Mouse (Mus musculus): ENCODE results near the gene Trmt10c.
"Not testable (repeated sequence)": the region's sequence is repeated elsewhere in the genome, so short reads cannot be mapped to it uniquely, and the experiment has no call there.

Gene Trmt10c

GRCm38 (mm10) chr16:56037138-56038010, at the start of gene Trmt10c:
TSS of gene Trmt10c (minus strand) at chr16:56037819.
- DNase-seq: peak; percentile 96

GRCm38 (mm10) chr16:56086336-56086735, 48.7 kb upstream of the Trmt10c start:
- no peak for DNase-seq

GRCm38 (mm10) chr16:56081691-56082090, 44.1 kb upstream of the Trmt10c start:
- no peak for DNase-seq

GRCm38 (mm10) chr16:56079419-56079818, 41.8 kb upstream of the Trmt10c start:
- no peak for DNase-seq

GRCm38 (mm10) chr16:56076121-56076869, 38.7 kb upstream of the Trmt10c start:
- peak; percentile 16 for DNase-seq

GRCm38 (mm10) chr16:56075222-56076111, 37.8 kb upstream of the Trmt10c start:
- peak; percentile 90 for DNase-seq

- no peak for DNase-seq
These were observed 36.9 kb upstream of the Trmt10c start for GRCm38 (mm10) chr16:56074565-56074964.

GRCm38 (mm10) chr16:56074122-56074521, 36.5 kb upstream of the Trmt10c start:
- DNase-seq: no peak

- DNase-seq: not testable (repeated sequence)
These were observed 35.5 kb upstream of the Trmt10c start for GRCm38 (mm10) chr16:56073150-56073549.

- DNase-seq: no peak
These were observed 34.9 kb upstream of the Trmt10c start for GRCm38 (mm10) chr16:56072533-56072932.

- DNase-seq: no peak
These were observed 34.0 kb upstream of the Trmt10c start for GRCm38 (mm10) chr16:56071317-56072232.

GRCm38 (mm10) chr16:56068523-56069070, 31.0 kb upstream of the Trmt10c start:
- no peak for DNase-seq

- DNase-seq: no peak
These were observed 28.5 kb upstream of the Trmt10c start for GRCm38 (mm10) chr16:56066113-56066512.

- DNase-seq: peak; percentile 75
These were observed 26.8 kb upstream of the Trmt10c start for GRCm38 (mm10) chr16:56064334-56064990.

GRCm38 (mm10) chr16:56062981-56063380, 25.4 kb upstream of the Trmt10c start:
- DNase-seq: no peak

GRCm38 (mm10) chr16:56061995-56062594, 24.5 kb upstream of the Trmt10c start:
- no peak for DNase-seq

- DNase-seq: no peak
These were observed 20.5 kb upstream of the Trmt10c start for GRCm38 (mm10) chr16:56058151-56058550.

GRCm38 (mm10) chr16:56056944-56057590, 19.4 kb upstream of the Trmt10c start:
- no peak for DNase-seq

GRCm38 (mm10) chr16:56055911-56056310, 18.3 kb upstream of the Trmt10c start:
- DNase-seq: no peak

- DNase-seq: not testable (repeated sequence)
These were observed 10.4 kb upstream of the Trmt10c start, which contains the start of gene Senp7 for GRCm38 (mm10) chr16:56048038-56048437. TSS of gene Senp7 (plus strand) at chr16:56048338.

Measured in lung, postnatal 10 days (tissue).